Mouse (Mus musculus) embryonic stem cell, embryonic (primary cell): Measurements from ENCODE around the gene Hmgn5.

Experiments used
- CTCF ChIA-PET, 4 experiments: fragments of 300-600 bp in 2 of 4; fragments of 350-600 bp in 2 of 4; sonication (Branson Sonifier 250); formaldehyde crosslinking; loops; one replicate each; lab custom pipeline; 2022; ENCODE audit warnings: inconsistent platforms in 2 of 4; lab: Charles Lee
- POLR2A ChIA-PET, 4 experiments: fragments of 300-600 bp in 2 of 4; fragments of 350-600 bp in 2 of 4; sonication (Branson Sonifier 250); formaldehyde crosslinking; loops; one replicate each; lab custom pipeline; 2022; ENCODE audit warnings: antibody characterized with exemption in 4 of 4, inconsistent platforms in 1 of 4; lab: Charles Lee

The Hmgn5 gene

DNA sequence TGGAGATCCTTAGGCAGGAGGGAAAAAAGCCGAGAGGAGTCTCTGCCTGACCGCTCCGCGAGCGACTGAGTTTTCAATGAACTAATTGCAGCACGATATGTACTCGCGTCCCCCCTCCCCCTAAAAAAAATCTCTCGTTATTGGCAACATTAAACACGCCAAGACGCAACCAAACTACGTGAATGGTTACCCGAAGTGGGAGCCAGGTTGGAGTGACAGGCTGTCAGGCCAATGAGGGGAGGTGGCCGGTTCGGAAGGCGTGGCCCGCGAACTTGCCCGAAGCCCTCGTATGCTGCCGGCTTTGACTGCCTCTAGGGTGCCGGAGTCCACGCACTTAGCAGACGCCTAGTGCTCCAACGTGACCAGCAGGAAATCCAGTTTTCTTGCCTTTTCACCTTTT lies at the start of gene Hmgn5:
Hmgn5 (minus strand) TSS at position 122 of the 400 bp plus-strand sequence.
- POLR2A ChIA-PET: interaction anchor here in 2 of 4 experiments (1.0 to 1.9 kb wide), 3 partner anchors 12 to 179 kb away, joined by 3 to 6 read pairs (median 4); partner anchors contain the start of genes Brwd3 (in 1 of the 2) and Sh3bgrl (in 1 of the 2)
- CTCF ChIA-PET: no interaction called here

DNA sequence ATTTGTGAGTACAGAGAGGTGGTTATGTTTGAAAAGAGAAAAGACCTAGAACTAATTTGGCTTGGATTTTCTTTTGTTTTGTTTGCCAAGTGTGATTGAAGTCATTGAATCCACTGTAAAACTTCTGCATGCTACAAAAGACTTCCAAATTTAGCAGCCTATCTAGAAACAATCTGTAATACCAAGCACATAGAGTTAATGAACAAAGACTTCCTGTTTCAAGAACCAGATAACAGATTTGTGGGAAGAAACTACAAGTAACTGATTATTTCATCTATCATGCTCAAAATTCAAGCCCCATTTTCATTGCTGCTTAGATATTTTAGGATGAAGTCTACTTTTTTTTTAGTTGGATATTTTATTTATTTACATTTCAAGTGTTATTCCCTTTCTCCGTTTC lies 34.6 kb upstream of the Hmgn5 start:
- CTCF ChIA-PET: no interaction called here

DNA sequence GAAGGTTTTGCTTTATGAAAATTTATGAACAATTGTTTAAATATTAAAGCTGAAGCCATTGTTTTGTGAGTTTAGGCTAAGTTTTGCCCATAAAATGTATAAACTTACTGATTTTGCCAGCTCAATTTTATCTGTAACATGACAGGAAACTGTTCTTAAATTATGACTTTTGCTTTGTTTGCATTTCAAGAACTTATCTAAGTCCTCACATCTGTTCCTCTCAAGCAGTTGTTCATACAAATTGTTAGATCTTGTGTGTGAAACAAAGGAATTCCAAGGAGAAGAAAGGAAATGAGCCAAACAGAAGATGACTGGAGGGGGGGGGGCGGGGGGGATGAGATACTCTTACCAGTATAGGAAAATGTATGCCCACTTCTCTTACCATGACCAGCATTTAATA lies 13.0 kb upstream of the Hmgn5 start:
- ChIA-PET POLR2A (no interaction called here), CTCF (no interaction called here)

More for the DNA sequence above, 34.6 kb upstream of the Hmgn5 start:
- POLR2A ChIA-PET: no interaction called here

DNA sequence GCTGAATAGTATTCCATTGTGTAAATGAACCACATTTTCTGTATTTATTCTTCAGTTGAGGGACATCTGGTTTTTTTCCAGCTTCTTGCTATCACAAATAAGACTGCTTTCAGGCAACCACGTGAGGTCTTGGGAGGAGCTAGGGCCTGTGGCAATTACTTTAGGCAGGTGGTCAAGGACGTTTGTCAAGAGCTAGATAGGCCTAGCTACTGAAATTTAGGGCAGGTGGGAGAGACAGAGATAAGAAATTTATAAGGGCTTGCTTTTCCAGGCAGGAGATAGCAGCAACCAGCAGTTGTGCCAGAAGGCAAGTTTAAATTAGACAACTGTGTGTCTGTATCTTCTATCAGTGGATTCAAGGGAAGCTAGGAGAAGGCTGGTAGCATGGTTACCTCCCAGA lies 7.7 kb upstream of the Hmgn5 start:
- ChIA-PET POLR2A (no interaction called here), CTCF (no interaction called here)

DNA sequence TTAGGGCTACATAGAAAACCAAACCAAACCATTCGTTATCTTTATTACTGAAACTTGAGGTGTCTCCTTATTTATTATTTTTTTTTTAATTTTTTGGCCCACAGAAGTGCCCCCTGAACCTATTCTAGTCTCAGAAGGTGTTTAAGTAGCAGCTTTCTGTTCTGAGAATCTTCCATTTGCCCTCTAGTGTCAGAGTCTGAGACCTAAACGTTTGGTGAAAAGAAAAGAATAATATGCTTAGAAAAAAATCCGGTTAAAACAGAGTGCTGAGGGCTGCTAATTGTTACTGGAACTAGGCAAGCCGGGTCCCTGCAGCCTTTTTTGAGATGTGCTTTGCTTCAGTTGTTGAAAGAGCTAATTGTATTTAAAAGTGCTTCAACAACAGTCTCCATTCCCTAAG lies 962 bp upstream of the Hmgn5 start:
- ChIA-PET POLR2A (interaction anchor here in 3 of 4 experiments (0.5 to 1.9 kb wide), 4 partner anchors 13 to 181 kb away, joined by 3 to 8 read pairs (median 5); partner anchors contain the start of genes Brwd3 (in 1 of the 3) and Sh3bgrl (in 1 of the 3)), CTCF (no interaction called here)

DNA sequence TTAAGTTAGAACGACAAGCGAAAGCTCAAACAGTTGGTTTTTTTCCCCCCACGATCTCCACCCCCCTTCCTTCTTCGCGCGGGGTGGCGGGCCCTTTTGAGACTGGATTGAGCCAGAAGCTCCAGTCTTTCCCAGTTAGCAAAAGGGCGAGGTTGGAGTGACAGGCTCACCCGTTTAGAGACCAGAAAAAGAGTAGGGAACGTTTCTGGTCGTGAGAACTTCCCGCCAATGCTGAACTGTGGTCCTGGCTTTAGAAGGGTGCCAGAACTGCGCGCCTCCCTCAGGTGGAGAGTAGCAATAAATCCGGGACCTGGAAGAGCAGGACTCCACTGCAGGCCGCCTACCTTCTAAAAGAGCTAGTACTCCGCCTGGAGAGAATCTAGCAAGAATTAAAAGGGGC lies 482 bp upstream of the Hmgn5 start:
- CTCF ChIA-PET: no interaction called here
- POLR2A ChIA-PET: interaction anchor here in 3 of 4 experiments (0.5 to 1.9 kb wide), 4 partner anchors 12 to 181 kb away, joined by 3 to 8 read pairs (median 5); partner anchors contain the start of genes Brwd3 (in 1 of the 3) and Sh3bgrl (in 1 of the 3)

DNA sequence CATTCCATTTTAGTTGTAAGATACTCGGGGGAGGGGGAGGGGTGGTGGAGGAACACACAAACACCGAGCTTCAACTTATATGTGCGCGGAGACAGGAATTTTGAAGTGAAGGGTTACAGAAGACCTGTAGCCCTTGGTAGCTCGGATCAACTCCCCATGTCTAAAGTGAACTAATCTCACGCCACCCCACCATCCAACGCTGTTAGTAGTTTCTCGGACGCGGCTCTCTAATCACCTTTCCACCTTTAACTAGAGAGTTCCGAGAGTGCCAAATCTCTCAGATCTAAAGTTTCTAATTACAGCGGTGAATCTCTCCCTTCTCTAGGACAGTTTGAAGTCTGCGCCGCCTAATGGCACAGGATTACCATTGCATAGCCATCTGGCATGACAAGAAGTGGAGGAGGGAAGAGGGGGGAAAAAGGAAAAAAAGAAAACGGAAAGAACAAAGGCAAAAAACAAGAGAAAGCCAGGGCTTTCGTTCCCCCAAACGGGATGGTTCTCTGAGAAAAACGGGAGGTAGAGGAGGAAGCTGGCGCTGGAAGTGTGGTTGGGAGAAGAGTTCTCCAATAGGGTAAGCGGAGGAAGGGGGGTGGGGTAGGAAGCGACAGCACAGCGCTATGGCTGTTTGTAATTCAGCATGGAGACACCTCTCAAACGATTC lies 703 bp downstream of the Hmgn5 start:
- CTCF ChIA-PET: interaction anchor here in 1 of 4 experiments (0.9 kb wide), 1 partner anchor 178 kb away, joined by 3 read pairs; the partner anchor contains the start of gene Brwd3

DNA sequence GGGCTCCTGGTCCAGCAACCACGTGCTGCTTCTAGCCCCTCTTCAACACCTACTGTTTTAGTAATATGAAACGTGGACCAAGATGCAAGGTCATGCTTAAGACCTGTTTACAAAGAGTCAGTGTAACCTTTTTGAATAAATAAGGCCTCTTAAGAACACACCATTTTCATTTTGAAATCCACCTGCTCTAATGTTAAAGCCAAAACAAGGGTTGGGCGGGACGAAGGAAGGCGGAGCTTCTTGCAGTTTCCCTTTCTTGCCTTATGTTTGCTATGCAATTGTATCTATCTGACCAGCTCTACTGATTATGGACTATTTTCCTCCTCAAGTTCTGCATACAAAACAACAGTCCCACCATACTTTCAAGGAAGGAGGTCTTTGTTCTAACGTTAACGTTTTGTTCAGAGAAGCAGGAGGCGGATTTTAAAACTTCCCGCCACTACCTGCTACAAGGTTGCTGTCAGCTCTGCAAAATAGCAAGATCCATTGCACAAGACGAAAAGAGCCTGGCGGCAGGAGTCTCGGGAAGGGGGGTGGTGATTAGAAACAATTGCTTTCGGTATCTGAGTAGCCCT lies 1.5 kb downstream of the Hmgn5 start:
- CTCF ChIA-PET: interaction anchor here in 1 of 4 experiments (0.9 kb wide), 1 partner anchor 177 kb away, joined by 3 read pairs; the partner anchor contains the start of gene Brwd3

More for the DNA sequence above, 703 bp downstream of the Hmgn5 start:
- POLR2A ChIA-PET: interaction anchor here in 1 of 4 experiments (1.9 kb wide), 1 partner anchor 178 kb away, joined by 6 read pairs; the partner anchor contains the start of gene Brwd3

DNA sequence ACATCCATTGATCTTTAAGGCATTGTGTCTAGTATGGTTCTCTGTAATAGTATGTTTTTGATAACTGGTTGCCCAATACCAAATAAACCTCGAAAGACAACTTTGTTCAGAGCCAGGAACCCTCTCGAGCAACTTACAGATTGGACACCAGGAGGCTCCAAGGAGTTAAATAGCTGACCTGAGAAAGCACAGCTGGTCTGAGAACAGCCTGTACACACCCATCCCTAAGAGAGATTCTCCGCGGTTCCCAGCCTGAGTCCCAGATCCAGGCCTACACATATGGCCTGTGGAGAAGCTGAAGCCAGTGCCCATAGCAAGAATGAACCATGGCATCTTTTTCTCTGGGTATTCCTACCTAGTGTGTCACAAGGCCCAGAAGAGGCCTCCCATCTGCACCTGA lies 11.9 kb downstream of the Hmgn5 start:
- POLR2A ChIA-PET: interaction anchor here in 1 of 4 experiments (1.0 kb wide), 1 partner anchor 13 kb away, joined by 3 read pairs; no protein-coding TSS in a partner anchor
- CTCF ChIA-PET: interaction anchor here in 1 of 4 experiments (0.5 kb wide), 1 partner anchor 75 kb away, joined by 5 read pairs; no protein-coding TSS in a partner anchor

More for the DNA sequence above, 1.5 kb downstream of the Hmgn5 start:
- POLR2A ChIA-PET: no interaction called here
